Mouse (Mus musculus): ENCODE data around the gene Olfr1249.
"Not testable (repeated sequence)": the region's sequence is repeated elsewhere in the genome, so short reads cannot be mapped to it uniquely, and the experiment has no call there.

Olfr1249 gene

DNA sequence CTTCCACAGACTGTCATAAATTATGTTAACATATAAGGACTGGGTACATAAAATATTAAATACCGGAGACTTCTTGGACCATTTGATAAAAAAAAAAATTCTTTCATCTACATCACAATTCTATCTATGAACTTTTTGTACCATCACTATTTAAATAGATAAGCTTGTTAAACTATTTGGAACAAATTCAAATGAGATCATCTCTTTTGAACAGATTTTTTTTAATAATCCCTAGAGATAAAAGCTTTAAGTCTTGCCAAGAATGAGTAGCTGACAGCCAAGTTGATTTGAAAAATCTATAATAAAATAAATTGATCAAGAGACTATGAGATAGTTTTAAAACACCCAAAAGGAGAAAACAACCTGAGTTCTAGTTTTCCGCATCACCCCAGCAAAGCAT is at the start of gene Olfr1249:
TSS of gene Olfr1249 (minus strand) at position 101 of the 400 bp plus-strand sequence.
- DNase-seq (ENCODE audit: low read depth) = no peak

DNA sequence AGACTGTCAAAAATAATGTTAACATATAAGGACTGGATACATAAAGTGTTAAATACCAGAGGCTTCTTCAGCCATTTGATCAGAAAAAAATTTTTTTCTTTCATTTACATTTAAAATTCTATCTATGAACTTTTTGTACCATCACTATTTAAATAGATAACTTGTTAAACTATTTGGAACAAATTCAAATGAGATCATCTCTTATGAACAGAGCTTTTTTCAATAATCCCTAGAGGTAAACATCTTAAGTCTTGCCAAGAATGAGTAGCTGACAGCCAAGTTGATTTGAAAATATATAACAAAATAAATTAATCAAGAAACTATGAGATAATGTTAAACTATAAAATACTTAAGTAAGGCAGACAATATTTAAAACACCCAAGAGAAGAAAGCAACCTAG is 37.1 kb upstream of the Olfr1249 start, which contains the start of gene Olfr1251:
TSS of gene Olfr1251 (minus strand) at position 101 of the 400 bp plus-strand sequence.
- no peak for DNase-seq (ENCODE audit: low read depth)

DNA sequence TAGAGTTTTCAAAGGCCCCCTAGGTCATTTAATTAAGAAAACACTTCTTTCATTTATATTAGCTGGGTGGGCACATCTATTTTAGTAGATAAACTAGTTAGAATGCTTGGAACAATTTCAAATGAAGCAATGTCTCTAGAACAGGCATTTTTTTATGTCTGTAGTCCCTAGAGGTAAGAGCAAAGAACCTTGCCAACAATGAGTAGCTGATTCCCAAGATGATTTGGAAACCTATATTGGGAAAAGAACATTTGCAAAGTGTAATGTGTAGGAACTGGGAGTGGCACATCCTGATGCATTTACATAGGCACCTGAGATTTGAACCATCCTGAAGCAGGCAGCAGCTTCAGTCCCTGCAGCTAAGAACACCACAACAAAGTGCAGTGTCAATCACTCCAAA is 26.6 kb upstream of the Olfr1249 start, which contains the start of gene Olfr1250:
TSS of gene Olfr1250 (minus strand) at position 101 of the 400 bp plus-strand sequence.
- DNase-seq (ENCODE audit: low read depth) = no peak

DNA sequence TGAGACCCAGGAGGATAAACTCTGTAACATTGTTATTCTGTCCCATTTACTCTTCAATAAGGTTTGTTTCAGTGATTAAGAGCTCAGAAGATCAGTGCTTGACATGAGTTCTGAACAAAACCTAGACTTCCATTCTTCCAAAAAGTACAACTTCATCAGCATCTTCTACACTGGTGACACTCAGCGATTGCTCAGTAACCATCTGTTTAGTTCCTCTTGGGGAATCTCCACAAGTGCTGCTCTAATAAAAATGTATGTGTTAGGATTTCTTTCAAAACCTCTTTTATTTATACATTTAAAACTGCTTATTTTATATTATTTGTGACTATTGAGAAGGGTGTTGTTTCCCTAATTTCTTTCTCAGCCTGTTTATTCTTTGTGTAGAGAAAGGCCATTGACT is 16.6 kb downstream of the Olfr1249 start, which contains the start of gene Olfr1248:
TSS of gene Olfr1248 (minus strand) at position 101 of the 400 bp plus-strand sequence.
- DNase-seq (ENCODE audit: low read depth) = not testable (repeated sequence)

DNA sequence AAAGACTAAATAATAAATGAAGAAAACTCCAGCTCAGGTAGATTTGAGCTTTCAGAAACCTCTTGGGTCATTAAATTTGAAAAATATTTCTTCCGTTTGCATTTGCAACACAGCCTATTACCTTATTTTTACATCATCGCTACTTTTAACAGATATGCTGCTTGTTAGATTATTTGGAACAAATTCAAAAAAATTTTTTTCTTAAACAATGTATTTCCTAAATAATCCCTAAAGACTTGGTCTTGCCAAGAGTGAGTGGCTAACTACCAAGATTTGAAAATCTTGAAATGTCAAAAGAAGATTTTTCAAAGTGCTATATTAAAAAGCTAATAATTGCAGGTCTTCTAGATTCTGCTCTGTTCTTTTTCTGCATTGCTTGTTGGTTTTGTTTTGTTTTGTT is 20.8 kb downstream of the Olfr1249 start, which contains the start of gene Olfr1247:
TSS of gene Olfr1247 (minus strand) at position 101 of the 400 bp plus-strand sequence.
- no peak for DNase-seq (ENCODE audit: low read depth)

DNA sequence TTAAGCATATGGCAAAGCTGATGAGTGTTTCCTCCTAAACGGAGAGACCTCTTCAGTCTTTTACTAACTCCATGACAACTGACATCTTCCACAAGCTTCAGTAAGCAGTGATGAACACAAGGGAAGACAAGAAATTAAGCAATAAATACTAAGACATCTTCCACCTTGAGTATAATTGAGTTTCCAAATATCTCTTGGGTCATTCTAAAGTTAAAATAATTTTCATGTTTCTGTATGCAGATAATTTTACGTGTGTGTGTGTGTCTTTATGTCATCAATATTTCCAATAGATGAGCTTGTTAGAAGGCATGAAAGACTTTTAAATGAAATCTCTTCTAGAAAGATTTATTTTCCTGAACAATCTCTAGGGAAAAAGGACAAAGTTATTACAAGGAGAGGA is 41.7 kb downstream of the Olfr1249 start, which contains the start of gene Olfr1246:
TSS of gene Olfr1246 (minus strand) at position 101 of the 400 bp plus-strand sequence.
- no peak for DNase-seq (ENCODE audit: low read depth)

All from naive thymus-derived CD4-positive, alpha-beta T cell, adult 2 months (primary cell).